Mouse (Mus musculus) myocyte (in vitro differentiated cells): ENCODE results near the gene Krt80.

Experiments used
- E2F4 ChIP-seq: IDR thresholded peaks from one replicate; pipeline ENCODE4 v1.6.1; 2011; ENCODE audit warnings: mild to moderate bottlenecking, control low read depth, moderate library complexity; ENCODE audit not compliant: insufficient read depth
- MAX ChIP-seq: IDR thresholded peaks from one replicate; pipeline ENCODE4 v1.6.1; 2011; ENCODE audit warnings: low read depth, mild to moderate bottlenecking, control low read depth
- POLR2A ChIP-seq: IDR thresholded peaks from one replicate; pipeline ENCODE4 v1.6.1; 2011; ENCODE audit warnings: low read depth, mild to moderate bottlenecking, control low read depth, moderate library complexity; ENCODE audit not compliant: insufficient read length
- REST ChIP-seq: IDR thresholded peaks from one replicate; pipeline ENCODE4 v1.6.1; 2011; ENCODE audit warnings: mild to moderate bottlenecking, control low read depth, moderate library complexity; ENCODE audit not compliant: insufficient read depth, insufficient read length
- TCF3 ChIP-seq: IDR thresholded peaks from one replicate; pipeline ENCODE4 v1.6.1; 2011; ENCODE audit warnings: low read depth, control low read depth; ENCODE audit not compliant: insufficient read length
- USF1 ChIP-seq: IDR thresholded peaks from one replicate; pipeline ENCODE4 v1.6.1; 2011; ENCODE audit warnings: low read depth, mild to moderate bottlenecking, control low read depth, moderate library complexity

DNA sequence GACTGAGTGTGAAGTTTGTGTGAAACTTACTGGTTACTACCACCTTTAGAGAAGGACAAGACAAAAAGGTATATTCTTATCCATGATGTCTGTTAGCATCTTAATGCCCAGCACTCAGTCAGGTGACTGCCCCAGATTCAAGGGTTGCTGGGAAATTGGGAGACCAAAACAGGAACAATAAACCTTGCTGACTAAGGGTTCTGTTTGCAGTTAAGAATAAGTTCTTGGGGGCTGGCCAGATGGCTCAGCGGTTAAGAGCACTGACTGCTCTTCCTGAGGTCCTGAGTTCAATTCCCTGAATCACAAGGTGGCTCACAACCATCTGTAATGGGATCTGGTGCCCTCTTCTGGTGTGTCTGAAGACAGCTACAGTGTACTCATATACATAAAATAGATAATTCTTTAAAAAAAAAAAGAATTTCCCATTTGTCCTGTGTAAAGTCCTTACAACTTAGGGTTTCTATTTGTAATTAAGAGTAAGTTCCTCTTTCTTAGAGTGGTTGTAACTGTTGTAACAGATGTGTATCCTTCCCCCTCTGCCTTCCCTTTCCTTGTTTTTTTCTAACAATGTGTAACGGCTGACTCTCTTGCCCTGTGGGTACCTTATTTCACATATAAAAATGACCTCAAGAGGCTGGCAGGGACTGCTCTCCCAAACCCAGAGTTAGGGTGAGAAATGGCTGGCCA is 52.0 kb downstream of the Krt80 start:
- no peak for TF ChIP-seq POLR2A
- no peak for TF ChIP-seq MAX
- no peak for TF ChIP-seq REST
- no peak for TF ChIP-seq E2F4
- no peak for TF ChIP-seq TCF3
- no peak for TF ChIP-seq USF1
